8 mouse cellular contexts compared by ENCODE assay signal in genomic region chr8:70506328-70507026, GRCm38 (mm10). TPM values are rescaled to one million over a fixed set of nuclear protein-coding genes. Genes with fewer than 3 reads are reported as not detected.
DNase-seq lines count a peak whose midpoint lies in the region; ATAC-seq and TF ChIP-seq lines count a peak whose summit lies in the region.

Gene Rex1bd (minus strand): TSS chr8:70506752.

- peak within 1 kb of the TSS; percentile 62 for H3K4me3 ChIP-seq in brown adipose tissue, adult 24 weeks (ENCODE audit: insufficient read depth, low read depth, low read length)
- peak within 1 kb of the TSS; percentile 46 to 76 for H3K4me3 ChIP-seq in heart, embryonic 14.5 days (ENCODE audit: control insufficient read depth in 1 of 2, insufficient read depth in 1 of 2, low read depth in 1 of 2, low read length in 2 of 2)
- peak within 1 kb of the TSS; percentile 65 to 77 for H3K4me3 ChIP-seq in liver, embryonic 14.5 days (ENCODE audit: insufficient read depth in 1 of 2, low read depth in 2 of 2, low read length in 2 of 2)
- peak within 1 kb of the TSS; percentile 71 for H3K4me3 ChIP-seq in neural tube, embryonic 11.5 days (ENCODE audit: low read depth, low read length)
- peak within 1 kb of the TSS; percentile 71 for H3K4me3 ChIP-seq in stomach, postnatal 0 days (ENCODE audit: low read depth, low read length)

- H3K27me3 ChIP-seq in heart, embryonic 14.5 days (ENCODE audit: control insufficient read depth, insufficient read depth, low read length): peaks cover 22% of the 10 kb centered on the region
- peaks cover 5% of the 10 kb centered on the region; the same call in 1 of the 2 replicates for H3K27me3 ChIP-seq in liver, embryonic 14.5 days (ENCODE audit: control insufficient read depth, insufficient read depth, low read length)
- H3K27me3 ChIP-seq in neural tube, embryonic 11.5 days (ENCODE audit: control insufficient read depth, insufficient read depth, low read length): peaks cover 22% of the 10 kb centered on the region
- H3K27me3 ChIP-seq in stomach, postnatal 0 days (ENCODE audit: control insufficient read depth, insufficient read depth, low read length): no peaks in the 10 kb centered on the region

- no peaks in the 10 kb centered on the region for H3K9me3 ChIP-seq in heart, embryonic 14.5 days (ENCODE audit: control insufficient read depth, low read length)
- H3K9me3 ChIP-seq in liver, embryonic 14.5 days (ENCODE audit: control insufficient read depth, low read length): no peaks in the 10 kb centered on the region
- no peaks in the 10 kb centered on the region for H3K9me3 ChIP-seq in neural tube, embryonic 11.5 days (ENCODE audit: control insufficient read depth, low read length)
- no peaks in the 10 kb centered on the region for H3K9me3 ChIP-seq in stomach, postnatal 0 days (ENCODE audit: control insufficient read depth, low read length)

- peak; percentile 96 for TF ChIP-seq CTCF in liver, embryonic 14.5 days (IDR thresholded peaks at IDR 0.05; ENCODE audit: low read depth)
- peak; percentile 91 for TF ChIP-seq CTCF in stomach, postnatal 0 days (IDR thresholded peaks at IDR 0.05; ENCODE audit: low read depth)

- peak; percentile 89 for ATAC-seq in heart, embryonic 14.5 days (ENCODE audit: insufficient number of reproducible peaks, insufficient read depth, low FRiP score, low read depth)
- ATAC-seq in liver, embryonic 14.5 days (ENCODE audit: insufficient read depth): peak; percentile 78
- peak; percentile 84 for ATAC-seq in neural tube, embryonic 11.5 days (ENCODE audit: insufficient read depth, low FRiP score, low TSS enrichment)
- peak; percentile 83 for ATAC-seq in stomach, postnatal 0 days (ENCODE audit: low FRiP score, low TSS enrichment)

- WGBS in heart, embryonic 14.5 days: 2% methylated on average over 40 of the region's 40 CpGs
- WGBS in liver, embryonic 14.5 days (ENCODE audit: insufficient replicate concordance): 1% methylated on average over 40 of the region's 40 CpGs
- WGBS in neural tube, embryonic 11.5 days: 3% methylated on average over 40 of the region's 40 CpGs
- WGBS in stomach, postnatal 0 days: 3% methylated on average over 40 of the region's 40 CpGs

- H3K36me3 ChIP-seq in heart, embryonic 14.5 days (ENCODE audit: control insufficient read depth, insufficient read depth, low read length): peaks cover 37% of the 10 kb centered on the region
- H3K36me3 ChIP-seq in liver, embryonic 14.5 days (replicated peaks; ENCODE audit: control insufficient read depth, insufficient read depth, low read depth): peaks cover 21% of the 10 kb centered on the region
- peaks cover 10% of the 10 kb centered on the region for H3K36me3 ChIP-seq in neural tube, embryonic 11.5 days (ENCODE audit: control insufficient read depth, insufficient read depth, low read length)
- H3K36me3 ChIP-seq in stomach, postnatal 0 days (ENCODE audit: control insufficient read depth, insufficient read depth, low read length): peaks cover 12% of the 10 kb centered on the region; the same call in 1 of the 2 replicates

- peak within 1 kb of the TSS; percentile 92 for H3K4me2 ChIP-seq in heart, embryonic 14.5 days (ENCODE audit: low read length)
- peak within 1 kb of the TSS; percentile 83 for H3K4me2 ChIP-seq in liver, embryonic 14.5 days (ENCODE audit: low read depth)
- H3K4me2 ChIP-seq in neural tube, embryonic 11.5 days (ENCODE audit: low read depth): peak within 1 kb of the TSS; percentile 64
- H3K4me2 ChIP-seq in stomach, postnatal 0 days (replicated peaks; ENCODE audit: low read depth): peak within 1 kb of the TSS; percentile 73

- H3K9ac ChIP-seq in heart, embryonic 14.5 days (ENCODE audit: low read length): peak within 1 kb of the TSS; percentile 91
- H3K9ac ChIP-seq in liver, embryonic 14.5 days (replicated peaks): peak within 1 kb of the TSS; percentile 83
- H3K9ac ChIP-seq in neural tube, embryonic 11.5 days (ENCODE audit: low read length): peak within 1 kb of the TSS; percentile 93
- peak within 1 kb of the TSS; percentile 85 for H3K9ac ChIP-seq in stomach, postnatal 0 days (ENCODE audit: low read length)

- peaks cover 14% of the 10 kb centered on the region for H3K4me1 ChIP-seq in brown adipose tissue, adult 24 weeks (ENCODE audit: control insufficient read depth, insufficient read depth, insufficient read length, low read length)
- peaks cover 24 to 45% of the 10 kb centered on the region in 2 experiments for H3K4me1 ChIP-seq in heart, embryonic 14.5 days (ENCODE audit: control insufficient read depth in 2 of 2, insufficient read depth in 2 of 2, low read length in 2 of 2)
- H3K4me1 ChIP-seq in liver, embryonic 14.5 days (replicated peaks; ENCODE audit: control insufficient read depth in 2 of 2, insufficient read depth in 2 of 2, low read length in 1 of 2): peaks cover 29 to 39% of the 10 kb centered on the region in 2 experiments
- peaks cover 26% of the 10 kb centered on the region for H3K4me1 ChIP-seq in neural tube, embryonic 11.5 days (ENCODE audit: control insufficient read depth, insufficient read depth, low read length)
- peaks cover 3% of the 10 kb centered on the region for H3K4me1 ChIP-seq in stomach, postnatal 0 days (replicated peaks; ENCODE audit: control insufficient read depth, insufficient read depth)

- DNase-seq in CD4-positive, CD25-positive, alpha-beta regulatory T cell, adult 2 months (ENCODE audit: low read depth, low spot score): peak; percentile 96
- DNase-seq in fibroblast of lung, adult 2 months (ENCODE audit: low read depth): peak; percentile 81
- DNase-seq in kidney, postnatal 25 days: peak; percentile 97 to 99
- DNase-seq in liver, embryonic 14.5 days (ENCODE audit: low read depth in 3 of 3, low spot score in 3 of 3): peak; percentile 84 to 86 (median 85)
- DNase-seq in neural tube, embryonic 11.5 days (ENCODE audit: low spot score): peak; percentile 94
- peak; percentile 95 for DNase-seq in stomach, postnatal 0 days (ENCODE audit: low spot score)

- 0 out of 2 replicates have a peak, but pooled peaks have one; percentile 2 for TF ChIP-seq EP300 in liver, embryonic 14.5 days (IDR thresholded peaks at IDR 0.05; ENCODE audit: low read depth)
- no peak for TF ChIP-seq EP300 in stomach, postnatal 0 days (optimal IDR thresholded peaks at IDR 0.05)

- H3K27ac ChIP-seq in brown adipose tissue, adult 24 weeks (replicated peaks; ENCODE audit: low read depth, low read length): 0 out of 2 replicates have a peak within 1 kb of the TSS, but pooled peaks have one; percentile 6
- peak within 1 kb of the TSS; percentile 14 to 91; a peak in 2 of 4 replicates for H3K27ac ChIP-seq in heart, embryonic 14.5 days (replicated peaks in 1 of 2; ENCODE audit: control insufficient read depth in 1 of 2, insufficient read depth in 1 of 2, low read depth in 2 of 2, low read length in 2 of 2)
- H3K27ac ChIP-seq in liver, embryonic 14.5 days: peak within 1 kb of the TSS; percentile 82
- H3K27ac ChIP-seq in neural tube, embryonic 11.5 days (ENCODE audit: low read depth, low read length): peak within 1 kb of the TSS; percentile 86
- H3K27ac ChIP-seq in stomach, postnatal 0 days (replicated peaks): peak within 1 kb of the TSS; percentile 91

RNA-seq across cellular contexts. Expression of gene Rex1bd, which starts in this region (rescaled TPM):
- polyA plus RNA-seq in brown adipose tissue, adult 24 weeks (2012; ENCODE audit: insufficient read depth, insufficient read length, missing spikeins): 191 and 207 TPM in 2 replicates
- 129 and 138 TPM in 2 replicates for polyA plus RNA-seq in heart, embryonic 14.5 days (2014; fragmentation: Nextera tagmentation; extraction: Ambion mirVana)
- polyA plus RNA-seq in liver, embryonic 14.5 days (2012; rRNA removed): 55.1 and 71.6 TPM in 2 replicates
- polyA plus RNA-seq in liver, embryonic 14.5 days (2014; fragmentation: Nextera tagmentation; extraction: Ambion mirVana): 72.0 and 74.2 TPM in 2 replicates
- polyA plus RNA-seq in neural tube, embryonic 11.5 days (2014; fragmentation: Nextera tagmentation; extraction: Ambion mirVana): 118 and 132 TPM in 2 replicates
- 119 and 122 TPM in 2 replicates for polyA plus RNA-seq in stomach, postnatal 0 days (2015; fragmentation: Nextera tagmentation; extraction: Ambion mirVana)

Comparison
In these comparisons a context has a peak if more than half of its experiments do, and no peak if none do; other contexts are left out.
1. Peak in every context shown above with its lines: DNase-seq, ATAC-seq, H3K4me3 ChIP-seq and H3K27ac ChIP-seq.
2. H3K27ac ChIP-seq: peak in every context shown above with its lines; median percentile 91 in stomach, postnatal 0 days; 86 in neural tube, embryonic 11.5 days; 82 in liver, embryonic 14.5 days; 52 in heart, embryonic 14.5 days; 6 in brown adipose tissue, adult 24 weeks.